Mouse (Mus musculus): ENCODE measurements around the gene Samd3. TPM values are rescaled to one million over a fixed set of nuclear protein-coding genes. Genes with fewer than 3 reads are reported as not detected.

The Samd3 gene
- polyA plus RNA-seq, 1 experiment = 0.65 TPM

- Histone ChIP-seq H3K4me1 (ENCODE audit: control insufficient read depth, insufficient read depth, low read length) (no peaks in the 10 kb centered on the region), H3K27me3 (ENCODE audit: control insufficient read depth, insufficient read depth, low read length) (no peaks in the 10 kb centered on the region), H3K4me3 (replicated peaks; ENCODE audit: insufficient read depth, low read depth, low read length) (no peak overlapping the region), H3K27ac (ENCODE audit: insufficient read depth, low read length) (no peak overlapping the region)
- DNase-seq = no peak
- TF ChIP-seq POLR2A (IDR thresholded peaks at IDR 0.05; ENCODE audit: borderline replicate concordance, insufficient read depth, low read length) (no peak), CTCF (IDR thresholded peaks at IDR 0.05; ENCODE audit: borderline replicate concordance, insufficient read depth, low read depth, low read length) (no peak)
- WGBS = 90% methylated on average over 15 of the region's 15 CpGs
Observed at GRCm38 (mm10) chr10:26314327-26314726, 84.8 kb downstream of the Samd3 start.

GRCm38 (mm10) chr10:26320679-26321078 lies 91.2 kb downstream of the Samd3 start:
- no peak for DNase-seq
- H3K4me1 ChIP-seq (ENCODE audit: control insufficient read depth, insufficient read depth, low read length) = no peaks in the 10 kb centered on the region
- TF ChIP-seq POLR2A (IDR thresholded peaks at IDR 0.05; ENCODE audit: borderline replicate concordance, insufficient read depth, low read length) = no peak
- TF ChIP-seq CTCF (IDR thresholded peaks at IDR 0.05; ENCODE audit: borderline replicate concordance, insufficient read depth, low read depth, low read length) = no peak
- H3K27me3 ChIP-seq (ENCODE audit: control insufficient read depth, insufficient read depth, low read length) = no peaks in the 10 kb centered on the region
- WGBS = 96% methylated on average over 4 of the region's 4 CpGs
- H3K4me3 ChIP-seq (replicated peaks; ENCODE audit: insufficient read depth, low read depth, low read length) = no peak overlapping the region
- H3K27ac ChIP-seq (ENCODE audit: insufficient read depth, low read length) = no peak overlapping the region

Other genes starting within 250 kb of the Samd3 start
- 0.21 and 0.23 TPM in 2 replicates for gene Gm9767, start 151.5 kb upstream of the Samd3 start, polyA plus RNA-seq (2012; rRNA removed)
- 1.8 and 2.7 TPM in 2 replicates for gene Tmem200a, start 150.7 kb upstream of the Samd3 start, polyA plus RNA-seq (2012; rRNA removed)
- 7.3 and 8.3 TPM in 2 replicates for gene L3mbtl3, start 146.3 kb downstream of the Samd3 start, polyA plus RNA-seq (2012; rRNA removed)